Mouse (Mus musculus): ENCODE data around the gene Ywhag. TPM values are rescaled to one million over a fixed set of nuclear protein-coding genes. Genes with fewer than 3 reads are reported as not detected.

Ywhag gene
- polyA plus RNA-seq, 1 experiment, result 244 TPM

DNA sequence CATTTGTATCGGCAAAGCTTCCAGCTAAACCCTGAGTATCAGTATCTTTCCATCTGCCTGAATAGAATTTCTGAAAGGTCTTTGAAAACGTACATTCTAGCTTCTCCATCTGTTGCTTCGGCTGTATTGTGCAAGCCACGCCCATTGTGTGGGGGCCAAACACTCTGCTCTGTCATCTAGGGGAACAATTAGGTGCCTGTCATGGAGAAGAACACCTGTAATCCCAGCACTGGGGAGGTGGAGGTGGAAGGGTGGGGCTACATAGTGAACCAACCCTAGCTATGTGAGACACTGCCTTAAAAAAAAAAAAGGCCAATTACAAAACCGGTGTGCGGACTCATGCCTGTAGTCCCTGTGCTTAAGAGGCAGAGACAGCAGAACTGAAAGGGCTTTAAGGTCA lies 8.3 kb upstream of the Ywhag start:
- TF ChIP-seq MAX (IDR thresholded peaks at IDR 0.05; ENCODE audit: low read depth), result no peak
- H3K4me2 ChIP-seq (ENCODE audit: low read depth), result no peak overlapping the region
- H3K36me3 ChIP-seq (ENCODE audit: control insufficient read depth, insufficient read depth), result no peaks in the 10 kb centered on the region
- H3K4me3 ChIP-seq, result no peak overlapping the region
- no peaks in the 10 kb centered on the region for H3K79me2 ChIP-seq (ENCODE audit: control insufficient read depth, insufficient read depth)
- H3ac ChIP-seq (ENCODE audit: control insufficient read depth, insufficient read length), result no peak overlapping the region
- no peaks in the 10 kb centered on the region for H3K27me3 ChIP-seq (ENCODE audit: control insufficient read depth, insufficient read depth, insufficient read length)

DNA sequence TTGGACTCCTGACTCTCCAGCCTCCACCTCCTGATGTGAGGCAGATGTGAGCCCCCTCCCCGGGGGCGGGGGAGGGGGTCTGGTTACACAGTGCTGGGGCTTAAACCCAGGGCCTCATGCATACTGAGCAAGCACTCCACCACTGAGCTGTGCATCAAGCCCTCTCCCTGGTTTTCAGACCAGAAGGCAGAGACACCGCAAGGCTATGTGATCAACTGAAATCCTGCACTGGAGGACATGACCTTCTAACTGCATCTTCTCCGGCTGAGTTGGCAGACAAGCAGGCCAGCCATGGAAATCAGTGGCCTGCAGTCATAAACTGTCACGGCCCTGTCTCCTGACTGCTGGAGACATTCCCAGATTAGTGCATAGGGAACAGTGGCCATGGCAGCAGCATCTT lies 6.2 kb upstream of the Ywhag start:
- H3ac ChIP-seq (ENCODE audit: control insufficient read depth, insufficient read length), result no peak overlapping the region
- H3K79me2 ChIP-seq (ENCODE audit: control insufficient read depth, insufficient read depth), result no peaks in the 10 kb centered on the region
- H3K4me3 ChIP-seq, result no peak overlapping the region
- H3K27me3 ChIP-seq (ENCODE audit: control insufficient read depth, insufficient read depth, insufficient read length), result no peaks in the 10 kb centered on the region
- no peaks in the 10 kb centered on the region for H3K36me3 ChIP-seq (ENCODE audit: control insufficient read depth, insufficient read depth)
- TF ChIP-seq USF1 (IDR thresholded peaks at IDR 0.05; ENCODE audit: low read depth) (no peak), MYOD1 (IDR thresholded peaks at IDR 0.05; ENCODE audit: control insufficient read depth in 1 of 3, insufficient read length in 2 of 3, low read depth in 2 of 3) (no peak), POLR2A (IDR thresholded peaks at IDR 0.05; ENCODE audit: insufficient read length, low read depth) (no peak), TCF12 (IDR thresholded peaks at IDR 0.05; ENCODE audit: insufficient read depth, poor library complexity, severe bottlenecking) (no peak), TCF3 (IDR thresholded peaks at IDR 0.05; ENCODE audit: insufficient read length, low read depth) (no peak), SRF (IDR thresholded peaks at IDR 0.05; ENCODE audit: control insufficient read depth, insufficient read length, low read depth) (no peak), REST (IDR thresholded peaks at IDR 0.05; ENCODE audit: insufficient read depth, insufficient read length) (no peak), MAX (IDR thresholded peaks at IDR 0.05; ENCODE audit: low read depth) (no peak), POLR2AphosphoS2 (IDR thresholded peaks at IDR 0.05; ENCODE audit: insufficient read length, low read depth) (no peak), CEBPB (IDR thresholded peaks at IDR 0.05; ENCODE audit: insufficient read depth, poor library complexity, severe bottlenecking) (no peak)
- H3K4me2 ChIP-seq (ENCODE audit: low read depth), result no peak overlapping the region

DNA sequence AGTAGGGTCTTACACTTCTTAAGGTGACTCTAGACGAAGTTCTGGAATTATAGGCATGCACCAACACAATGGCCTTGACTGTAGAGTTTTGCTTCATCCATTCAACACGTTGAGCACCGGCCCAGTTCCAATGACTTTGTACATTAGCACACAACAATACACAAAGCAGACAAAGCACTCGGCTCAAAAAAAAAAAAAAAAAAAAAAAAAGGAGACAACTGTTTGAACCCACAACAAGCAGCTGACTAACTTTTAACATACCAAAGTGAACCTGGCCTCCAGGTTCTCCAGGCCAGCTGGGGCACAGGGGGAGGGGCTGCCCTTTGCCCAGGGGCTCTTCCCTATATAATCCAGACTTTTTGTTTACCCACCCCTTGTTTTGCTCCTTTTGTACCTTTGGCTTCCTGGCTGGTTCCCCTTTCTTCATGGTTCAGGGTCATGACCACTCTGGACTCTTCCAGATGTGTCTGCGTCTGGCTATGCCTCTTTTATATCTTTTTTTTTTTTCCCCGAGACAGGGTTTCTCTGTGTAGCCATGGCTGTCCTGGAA lies 1.3 kb upstream of the Ywhag start:
- TF ChIP-seq TCF12 (IDR thresholded peaks at IDR 0.05; ENCODE audit: insufficient read depth, poor library complexity, severe bottlenecking), result no peak
- no peak for TF ChIP-seq MAX (IDR thresholded peaks at IDR 0.05; ENCODE audit: low read depth)
- TF ChIP-seq REST (IDR thresholded peaks at IDR 0.05; ENCODE audit: insufficient read depth, insufficient read length), result no peak
- no peak for TF ChIP-seq CEBPB (IDR thresholded peaks at IDR 0.05; ENCODE audit: insufficient read depth, poor library complexity, severe bottlenecking)
- TF ChIP-seq MYOD1 (IDR thresholded peaks at IDR 0.05; ENCODE audit: control insufficient read depth in 1 of 3, insufficient read length in 2 of 3, low read depth in 2 of 3), result no peak
- TF ChIP-seq MYOG (IDR thresholded peaks at IDR 0.05; ENCODE audit: control insufficient read depth in 1 of 3, insufficient read depth in 1 of 3, insufficient read length in 2 of 3, low read depth in 2 of 3), result no peak
- no peak for TF ChIP-seq SRF (IDR thresholded peaks at IDR 0.05; ENCODE audit: control insufficient read depth, insufficient read length, low read depth)
- TF ChIP-seq E2F4 (IDR thresholded peaks at IDR 0.05; ENCODE audit: insufficient read depth), result no peak
- TF ChIP-seq POLR2AphosphoS2 (IDR thresholded peaks at IDR 0.05; ENCODE audit: insufficient read length, low read depth), result no peak
- no peak for TF ChIP-seq POLR2A (IDR thresholded peaks at IDR 0.05; ENCODE audit: insufficient read length, low read depth)
- no peak for TF ChIP-seq USF1 (IDR thresholded peaks at IDR 0.05; ENCODE audit: low read depth)
- no peak for TF ChIP-seq TCF3 (IDR thresholded peaks at IDR 0.05; ENCODE audit: insufficient read length, low read depth)
- peaks cover 34% of the 10 kb centered on the region for H3K79me2 ChIP-seq (ENCODE audit: control insufficient read depth, insufficient read depth)
- peak overlapping the region; percentile 43 for H3K4me2 ChIP-seq (ENCODE audit: low read depth)
- no peak overlapping the region for H3ac ChIP-seq (ENCODE audit: control insufficient read depth, insufficient read length)
- H3K4me3 ChIP-seq, result no peak overlapping the region
- peaks cover 18% of the 10 kb centered on the region for H3K36me3 ChIP-seq (ENCODE audit: control insufficient read depth, insufficient read depth)
- H3K27me3 ChIP-seq (ENCODE audit: control insufficient read depth, insufficient read depth, insufficient read length), result no peaks in the 10 kb centered on the region

DNA sequence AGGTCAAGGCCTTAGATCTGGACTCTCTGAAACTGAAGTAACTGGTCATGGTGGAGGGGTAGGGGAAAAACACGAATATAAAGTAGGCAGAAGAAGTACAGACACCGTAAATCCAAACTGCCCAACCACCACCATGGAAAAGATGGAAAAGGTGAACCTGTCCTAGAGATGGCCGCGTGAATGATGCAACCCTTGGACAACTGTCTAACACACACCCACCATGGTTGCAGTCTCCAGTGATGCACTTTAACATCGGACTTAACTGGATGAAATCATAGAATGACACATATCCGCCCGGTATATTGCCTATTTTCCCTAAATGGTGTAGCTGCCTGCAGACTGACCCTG lies 734 bp upstream of the Ywhag start:
- H3K4me3 ChIP-seq, result peak overlapping the region; percentile 94
- TF ChIP-seq MAX (IDR thresholded peaks at IDR 0.05; ENCODE audit: low read depth) (peak; percentile 22), TCF3 (IDR thresholded peaks at IDR 0.05; ENCODE audit: insufficient read length, low read depth) (no peak), CEBPB (IDR thresholded peaks at IDR 0.05; ENCODE audit: insufficient read depth, poor library complexity, severe bottlenecking) (peak; percentile 92), MYOG (IDR thresholded peaks at IDR 0.05; ENCODE audit: control insufficient read depth in 1 of 3, insufficient read depth in 1 of 3, insufficient read length in 2 of 3, low read depth in 2 of 3) (no peak), TCF12 (IDR thresholded peaks at IDR 0.05; ENCODE audit: insufficient read depth, poor library complexity, severe bottlenecking) (no peak)
- H3K4me2 ChIP-seq (ENCODE audit: low read depth), result peak overlapping the region; percentile 43
- H3K27me3 ChIP-seq (ENCODE audit: control insufficient read depth, insufficient read depth, insufficient read length), result no peaks in the 10 kb centered on the region
- H3K36me3 ChIP-seq (ENCODE audit: control insufficient read depth, insufficient read depth), result peaks cover 23% of the 10 kb centered on the region
- H3K79me2 ChIP-seq (ENCODE audit: control insufficient read depth, insufficient read depth), result peaks cover 40% of the 10 kb centered on the region
- no peak overlapping the region for H3ac ChIP-seq (ENCODE audit: control insufficient read depth, insufficient read length)

DNA sequence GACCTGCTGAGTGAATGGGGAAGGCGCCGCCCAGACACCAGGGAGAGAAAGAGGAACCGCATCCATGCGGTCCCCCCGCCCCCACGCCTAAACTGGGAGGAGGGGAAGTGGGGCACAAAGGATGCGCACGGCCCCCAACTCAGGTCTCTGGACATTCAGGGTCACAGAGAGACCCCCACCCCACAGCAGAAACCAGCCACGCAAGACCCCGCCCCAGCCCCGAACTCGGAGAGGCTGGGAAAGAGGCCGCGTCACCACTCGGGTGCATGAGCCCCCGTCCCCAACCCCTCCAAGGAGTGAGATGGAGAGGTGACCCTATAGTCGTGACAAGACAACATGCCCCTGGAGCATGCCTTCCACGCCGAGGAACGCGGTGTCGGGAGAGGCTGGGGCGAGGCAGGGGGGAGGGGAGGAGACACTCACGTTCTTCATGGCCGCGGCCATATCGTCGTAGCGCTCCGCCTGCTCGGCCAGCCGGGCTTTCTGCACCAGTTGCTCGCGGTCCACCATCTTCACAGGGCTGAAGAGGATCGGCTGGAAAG lies 445 bp downstream of the Ywhag start:
- H3ac ChIP-seq (ENCODE audit: control insufficient read depth, insufficient read length), result peak overlapping the region; percentile 53
- peaks cover 35% of the 10 kb centered on the region for H3K36me3 ChIP-seq (ENCODE audit: control insufficient read depth, insufficient read depth)
- peak overlapping the region; percentile 94 for H3K4me2 ChIP-seq (ENCODE audit: low read depth)
- H3K4me3 ChIP-seq, result peak overlapping the region; percentile 94
- no peaks in the 10 kb centered on the region for H3K27me3 ChIP-seq (ENCODE audit: control insufficient read depth, insufficient read depth, insufficient read length)
- TF ChIP-seq USF1 (IDR thresholded peaks at IDR 0.05; ENCODE audit: low read depth), result no peak
- no peak for TF ChIP-seq SRF (IDR thresholded peaks at IDR 0.05; ENCODE audit: control insufficient read depth, insufficient read length, low read depth)
- TF ChIP-seq POLR2A (IDR thresholded peaks at IDR 0.05; ENCODE audit: insufficient read length, low read depth), result no peak
- no peak for TF ChIP-seq REST (IDR thresholded peaks at IDR 0.05; ENCODE audit: insufficient read depth, insufficient read length)
- TF ChIP-seq POLR2AphosphoS2 (IDR thresholded peaks at IDR 0.05; ENCODE audit: insufficient read length, low read depth), result no peak
- no peak for TF ChIP-seq TCF3 (IDR thresholded peaks at IDR 0.05; ENCODE audit: insufficient read length, low read depth)
- no peak for TF ChIP-seq MYOG (IDR thresholded peaks at IDR 0.05; ENCODE audit: control insufficient read depth in 1 of 3, insufficient read depth in 1 of 3, insufficient read length in 2 of 3, low read depth in 2 of 3)
- TF ChIP-seq MAX (IDR thresholded peaks at IDR 0.05; ENCODE audit: low read depth), result no peak
- TF ChIP-seq CEBPB (IDR thresholded peaks at IDR 0.05; ENCODE audit: insufficient read depth, poor library complexity, severe bottlenecking), result no peak
- no peak for TF ChIP-seq MYOD1 (IDR thresholded peaks at IDR 0.05; ENCODE audit: control insufficient read depth in 1 of 3, insufficient read length in 2 of 3, low read depth in 2 of 3)
- no peak for TF ChIP-seq TCF12 (IDR thresholded peaks at IDR 0.05; ENCODE audit: insufficient read depth, poor library complexity, severe bottlenecking)
- TF ChIP-seq E2F4 (IDR thresholded peaks at IDR 0.05; ENCODE audit: insufficient read depth), result no peak
- peaks cover 51% of the 10 kb centered on the region for H3K79me2 ChIP-seq (ENCODE audit: control insufficient read depth, insufficient read depth)
